ENCODE assay signal across 15 mouse cellular contexts in the genomic region with DNA sequence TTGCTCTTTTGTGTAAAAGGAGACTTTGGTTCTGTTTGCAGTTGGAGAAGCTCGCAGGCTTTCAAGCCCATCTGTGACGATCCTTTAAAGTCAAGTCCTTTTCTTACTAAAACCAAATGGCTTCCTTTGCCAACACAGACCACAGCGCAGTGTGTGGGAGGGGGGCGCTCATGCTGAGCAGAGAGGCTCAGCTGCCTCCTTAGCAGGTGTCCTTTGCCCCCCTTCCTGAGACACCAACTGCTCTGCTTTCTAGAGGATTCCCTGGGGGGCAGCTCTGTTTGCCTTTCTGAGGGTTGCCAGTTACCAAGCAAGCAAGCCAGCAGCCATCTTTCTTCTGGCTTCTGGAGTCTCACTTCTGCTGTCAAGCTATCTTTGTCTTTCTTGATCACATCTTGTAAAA. TPM values are rescaled to one million over a fixed set of nuclear protein-coding genes. Genes with fewer than 3 reads are reported as not detected.
DNase-seq lines count a peak whose midpoint lies in the region; TF ChIP-seq lines count a peak whose summit lies in the region.
"Had no signal": no experiment of that assay in that cellular context is flagged by ENCODE, and none has a peak within 500 bp of the region (broad histone marks: within the 10 kb centered on the region; RNA-seq: fewer than 3 reads in every experiment).

No protein-coding gene starts in this region.

- no peaks in the 10 kb centered on the region for H3K4me1 ChIP-seq in cerebellum, adult 2 months (ENCODE audit: control insufficient read depth, insufficient read depth, low read length)
- H3K4me1 ChIP-seq: embryonic facial prominence, embryonic 12.5 days had no signal

- peak; percentile 54 for DNase-seq in left cerebral cortex, postnatal 4 days
- no peak for DNase-seq in left cerebral cortex, adult 11 months (ENCODE audit: low spot score)
- peak; percentile 8 for DNase-seq in T-cell, adult 2 months (ENCODE audit: low spot score)
- DNase-seq in spleen, postnatal 10 days (ENCODE audit: low spot score in 2 of 2): peak; percentile 16 to 80
- DNase-seq in thymus, postnatal 14 days: peak; percentile 87
- DNase-seq in cerebellum, adult 9-11 months: no peak
- DNase-seq in cerebellum, adult 2 months: no peak
- DNase-seq: adrenal gland, postnatal 10 days; cerebellum, postnatal 25 days; liver; lung, embryonic 14.5 days had no signal

- intact Hi-C loops in left cerebral cortex, postnatal 4 days (cut with DNase I): no loop called here

- no peak overlapping the region for H3K27ac ChIP-seq in cerebellum, adult 2 months (ENCODE audit: insufficient read depth, low read length)
- H3K27ac ChIP-seq: embryonic facial prominence, embryonic 12.5 days; hindbrain, embryonic 13.5 days; layer of hippocampus, adult 2 months had no signal

- 20% methylated on average over 4 of the region's 4 CpGs for WGBS in cerebellum, adult 2 months

- TF ChIP-seq CTCF in cerebellum, adult 2 months (IDR thresholded peaks at IDR 0.05; ENCODE audit: borderline replicate concordance, insufficient read depth, low read depth, low read length): no peak

- no peak for TF ChIP-seq POLR2A in cerebellum, adult 2 months (IDR thresholded peaks at IDR 0.05; ENCODE audit: borderline replicate concordance, insufficient read depth, low read length)

- no peaks in the 10 kb centered on the region for H3K27me3 ChIP-seq in cerebellum, adult 2 months (ENCODE audit: control insufficient read depth, insufficient read depth, low read length)
- H3K27me3 ChIP-seq: embryonic facial prominence, embryonic 12.5 days; hindbrain, embryonic 13.5 days had no signal

- no peak overlapping the region for H3K4me3 ChIP-seq in cerebellum, adult 2 months (replicated peaks; ENCODE audit: insufficient read depth, low read depth, low read length)
- H3K4me3 ChIP-seq: embryonic facial prominence, embryonic 12.5 days; hindbrain, embryonic 13.5 days; layer of hippocampus, adult 2 months had no signal

RNA-seq across cellular contexts. Expression of a gene that starts 19.4 kb away (rescaled TPM):
- 10 to 100 TPM; 63.2 to 69.6 TPM for total RNA-seq in left cerebral cortex, postnatal 4 days (2021)
- 21.6 and 22.6 TPM in 2 replicates for polyA plus RNA-seq in cerebellum, adult 2 months (2012; rRNA removed)
- total RNA-seq: MEL had no signal

Comparison
In these comparisons a context has a peak if more than half of its experiments do, and no peak if none do; other contexts are left out.
1. DNase-seq: peak in left cerebral cortex, postnatal 4 days (single experiment), T-cell, adult 2 months (single experiment), spleen, postnatal 10 days (2 of 2) and thymus, postnatal 14 days (single experiment); none in left cerebral cortex, adult 11 months (single experiment), cerebellum, adult 9-11 months (single experiment) and cerebellum, adult 2 months (0 of 2).